Mouse (Mus musculus) E14TG2a.4 (cell line): ENCODE data around the gene 6430628N08Rik.

ENCODE experiments used
- CTCF ChIP-seq: conservative IDR thresholded peaks from 2 replicates; pipeline ENCODE4 v1.5.1; 2014; ENCODE audit warnings: low read length
- POU5F1 ChIP-seq: IDR thresholded peaks from 2 replicates; pipeline ENCODE4 v1.6.1; 2014; ENCODE audit warnings: low read length, borderline replicate concordance

- TF ChIP-seq CTCF: no peak
- no peak for TF ChIP-seq POU5F1
Measured at GRCm38 (mm10) chr4:115894281-115894680, 3.8 kb downstream of the 6430628N08Rik start.
